Mouse (Mus musculus): ENCODE results near the gene Grik5. TPM values are rescaled to one million over a fixed set of nuclear protein-coding genes. Genes with fewer than 3 reads are reported as not detected.
"Not testable (repeated sequence)": the region's sequence is repeated elsewhere in the genome, so short reads cannot be mapped to it uniquely, and the experiment has no call there.

Gene Grik5
- polyA plus RNA-seq, 1 experiment from 2014 or later: 1.5 TPM

DNA sequence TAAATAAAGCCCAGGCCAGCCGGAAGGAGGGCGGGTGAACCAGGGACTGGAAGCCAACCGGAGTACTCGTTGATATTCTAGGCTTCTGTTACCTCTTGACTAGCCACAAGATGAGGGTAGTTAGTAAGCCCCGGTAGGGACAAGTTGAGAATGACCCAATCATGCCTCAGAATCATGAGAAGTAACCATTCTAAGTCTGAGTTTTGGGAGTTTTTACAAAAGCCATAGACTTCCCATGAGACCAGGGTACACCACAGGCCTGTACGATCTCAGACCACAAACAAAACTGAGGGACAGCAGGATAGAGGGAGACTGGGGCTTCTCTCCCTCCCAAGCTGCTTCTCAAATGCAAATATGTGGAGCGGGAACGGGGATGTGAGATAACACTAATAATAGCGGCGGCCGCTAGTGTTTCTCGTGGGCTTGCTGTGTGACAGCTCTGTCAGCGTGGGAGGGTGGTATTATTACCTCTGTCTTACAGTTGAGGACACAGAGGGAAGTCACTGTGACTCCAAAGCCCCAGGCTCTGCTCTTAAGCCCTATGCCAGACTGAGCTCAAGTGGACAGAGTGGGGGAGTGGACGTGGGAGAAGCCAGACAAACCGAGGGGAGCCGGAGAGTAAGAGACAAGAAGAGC, 22.7 kb downstream of the Grik5 start:
- Histone ChIP-seq H3K27ac (ENCODE audit: low read length) (no peak overlapping the region), H3K4me3 (ENCODE audit: low read length) (no peak overlapping the region), H3K9ac (ENCODE audit: low read depth, low read length) (no peak overlapping the region), H3K27me3 (replicated peaks; ENCODE audit: control insufficient read depth, insufficient read depth, low read length) (no peaks in the 10 kb centered on the region), H3K4me2 (ENCODE audit: low read depth, low read length) (no peak overlapping the region), H3K9me3 (ENCODE audit: control insufficient read depth, low read length) (no peaks in the 10 kb centered on the region), H3K4me1 (ENCODE audit: control insufficient read depth, insufficient read depth, low read length) (no peaks in the 10 kb centered on the region), H3K36me3 (ENCODE audit: control insufficient read depth, insufficient read depth, low read length) (no peaks in the 10 kb centered on the region; the same call in 1 of the 2 replicates)
- no peak for ATAC-seq
- 83% methylated on average over 16 of the region's 16 CpGs for WGBS

DNA sequence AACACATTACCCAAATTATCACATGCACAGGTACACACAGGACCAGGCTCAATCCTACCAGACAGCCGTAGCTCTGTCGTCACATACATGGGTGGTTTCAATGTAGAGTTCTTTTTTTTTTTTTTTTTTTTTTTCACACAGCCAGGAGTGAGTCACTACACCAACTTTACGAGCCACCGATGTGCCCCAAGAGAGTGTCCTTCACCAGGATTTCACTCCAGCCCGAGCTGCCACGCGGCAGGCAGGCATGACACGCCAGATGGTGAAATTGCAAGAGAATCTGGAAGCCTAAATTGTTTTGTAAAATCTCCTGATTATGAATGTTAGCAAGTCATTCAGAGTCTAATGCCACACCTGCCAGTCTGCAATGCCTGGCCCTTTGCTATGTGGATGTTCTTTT, 24.8 kb downstream of the Grik5 start:
- ATAC-seq: no peak
- no peak overlapping the region for H3K4me3 ChIP-seq (ENCODE audit: low read length)
- H3K27me3 ChIP-seq (replicated peaks; ENCODE audit: control insufficient read depth, insufficient read depth, low read length): no peaks in the 10 kb centered on the region
- no peak overlapping the region for H3K9ac ChIP-seq (ENCODE audit: low read depth, low read length)
- WGBS: 87% methylated on average over 8 of the region's 8 CpGs
- H3K4me1 ChIP-seq (ENCODE audit: control insufficient read depth, insufficient read depth, low read length): no peaks in the 10 kb centered on the region
- no peak overlapping the region for H3K4me2 ChIP-seq (ENCODE audit: low read depth, low read length)
- no peaks in the 10 kb centered on the region for H3K9me3 ChIP-seq (ENCODE audit: control insufficient read depth, low read length)
- peaks cover 8% of the 10 kb centered on the region; the same call in 1 of the 2 replicates for H3K36me3 ChIP-seq (ENCODE audit: control insufficient read depth, insufficient read depth, low read length)
- no peak overlapping the region for H3K27ac ChIP-seq (ENCODE audit: low read length)

- ATAC-seq; H3K9ac ChIP-seq (ENCODE audit: low read depth, low read length); H3K4me2 ChIP-seq (ENCODE audit: low read depth, low read length); H3K27me3 ChIP-seq (replicated peaks; ENCODE audit: control insufficient read depth, insufficient read depth, low read length); H3K36me3 ChIP-seq (ENCODE audit: control insufficient read depth, insufficient read depth, low read length); H3K4me3 ChIP-seq (ENCODE audit: low read length); H3K4me1 ChIP-seq (ENCODE audit: control insufficient read depth, insufficient read depth, low read length); H3K9me3 ChIP-seq (ENCODE audit: control insufficient read depth, low read length); H3K27ac ChIP-seq (ENCODE audit: low read length): not testable (repeated sequence)
- 85% methylated on average over 7 of the region's 7 CpGs for WGBS
Measured at GRCm38 (mm10) chr7:25044599-25044998, 27.5 kb downstream of the Grik5 start.

GRCm38 (mm10) chr7:25041921-25042320, 30.2 kb downstream of the Grik5 start:
- ATAC-seq: no peak
- Histone ChIP-seq H3K4me3 (ENCODE audit: low read length) (no peak overlapping the region), H3K9ac (ENCODE audit: low read depth, low read length) (no peak overlapping the region), H3K36me3 (ENCODE audit: control insufficient read depth, insufficient read depth, low read length) (peaks cover 8% of the 10 kb centered on the region; the same call in 1 of the 2 replicates), H3K9me3 (ENCODE audit: control insufficient read depth, low read length) (no peaks in the 10 kb centered on the region), H3K4me2 (ENCODE audit: low read depth, low read length) (no peak overlapping the region), H3K4me1 (ENCODE audit: control insufficient read depth, insufficient read depth, low read length) (no peaks in the 10 kb centered on the region), H3K27ac (ENCODE audit: low read length) (no peak overlapping the region), H3K27me3 (replicated peaks; ENCODE audit: control insufficient read depth, insufficient read depth, low read length) (no peaks in the 10 kb centered on the region)
- WGBS: 92% methylated on average over 12 of the region's 12 CpGs

GRCm38 (mm10) chr7:25035916-25036315, 36.2 kb downstream of the Grik5 start:
- no peaks in the 10 kb centered on the region for H3K4me1 ChIP-seq (ENCODE audit: control insufficient read depth, insufficient read depth, low read length)
- no peak overlapping the region for H3K4me2 ChIP-seq (ENCODE audit: low read depth, low read length)
- no peak overlapping the region for H3K27ac ChIP-seq (ENCODE audit: low read length)
- no peak overlapping the region for H3K9ac ChIP-seq (ENCODE audit: low read depth, low read length)
- 56% methylated on average over 7 of the region's 7 CpGs for WGBS
- no peak overlapping the region for H3K4me3 ChIP-seq (ENCODE audit: low read length)
- H3K27me3 ChIP-seq (replicated peaks; ENCODE audit: control insufficient read depth, insufficient read depth, low read length): no peaks in the 10 kb centered on the region
- no peaks in the 10 kb centered on the region for H3K9me3 ChIP-seq (ENCODE audit: control insufficient read depth, low read length)
- ATAC-seq: no peak
- H3K36me3 ChIP-seq (ENCODE audit: control insufficient read depth, insufficient read depth, low read length): 0 out of 2 replicates have a peak, but pooled peaks cover 3% of the 10 kb centered on the region

DNA sequence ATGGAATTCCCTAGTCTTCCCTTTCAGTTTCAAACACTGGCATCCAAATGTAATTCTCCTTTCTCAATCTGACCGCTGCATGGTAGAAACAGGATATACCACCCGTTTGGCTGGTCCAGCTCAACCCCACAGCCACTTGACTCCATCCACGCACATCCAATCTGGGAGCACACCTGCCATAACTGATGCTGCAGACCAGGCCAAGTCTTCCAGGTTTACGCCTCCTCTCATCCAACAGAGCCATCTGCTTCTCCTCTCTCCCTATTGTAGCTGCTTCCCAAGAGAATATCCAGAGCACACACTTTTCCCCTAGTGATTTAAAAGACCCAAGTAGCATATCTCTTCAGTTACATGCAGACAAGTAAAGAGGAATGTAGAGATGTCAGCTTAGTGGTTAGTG, 37.4 kb downstream of the Grik5 start:
- H3K9me3 ChIP-seq (ENCODE audit: control insufficient read depth, low read length): no peaks in the 10 kb centered on the region
- no peak overlapping the region for H3K27ac ChIP-seq (ENCODE audit: low read length)
- no peak overlapping the region for H3K4me3 ChIP-seq (ENCODE audit: low read length)
- no peaks in the 10 kb centered on the region for H3K27me3 ChIP-seq (replicated peaks; ENCODE audit: control insufficient read depth, insufficient read depth, low read length)
- ATAC-seq: no peak
- H3K9ac ChIP-seq (ENCODE audit: low read depth, low read length): no peak overlapping the region
- no peak overlapping the region for H3K4me2 ChIP-seq (ENCODE audit: low read depth, low read length)
- no peaks in the 10 kb centered on the region for H3K4me1 ChIP-seq (ENCODE audit: control insufficient read depth, insufficient read depth, low read length)
- WGBS: 90% methylated on average over 4 of the region's 4 CpGs
- 0 out of 2 replicates have a peak, but pooled peaks cover 3% of the 10 kb centered on the region for H3K36me3 ChIP-seq (ENCODE audit: control insufficient read depth, insufficient read depth, low read length)

DNA sequence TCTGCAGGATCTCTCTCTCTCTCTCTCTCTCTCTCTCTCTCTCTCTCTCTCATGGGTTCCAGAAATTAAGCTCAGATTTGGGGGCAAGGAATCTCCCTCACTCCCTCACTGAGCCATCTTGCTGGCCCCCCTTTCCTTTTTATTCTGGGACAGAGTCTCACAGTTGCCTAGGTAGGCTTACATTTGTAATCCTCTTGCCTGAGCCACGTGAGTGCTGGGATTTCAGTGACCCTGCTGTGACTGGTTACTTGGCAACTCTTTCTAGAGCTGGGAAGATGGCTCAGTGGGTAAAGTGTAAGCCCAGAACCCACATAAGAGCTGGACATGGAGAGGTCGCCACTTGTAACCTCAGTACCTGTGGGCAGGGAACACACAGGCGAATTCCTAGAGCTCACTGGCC, 40.6 kb downstream of the Grik5 start:
- no peak overlapping the region for H3K4me3 ChIP-seq (ENCODE audit: low read length)
- no peak overlapping the region for H3K4me2 ChIP-seq (ENCODE audit: low read depth, low read length)
- H3K27me3 ChIP-seq (replicated peaks; ENCODE audit: control insufficient read depth, insufficient read depth, low read length): no peaks in the 10 kb centered on the region
- ATAC-seq: no peak
- no peaks in the 10 kb centered on the region for H3K9me3 ChIP-seq (ENCODE audit: control insufficient read depth, low read length)
- no peak overlapping the region for H3K9ac ChIP-seq (ENCODE audit: low read depth, low read length)
- 74% methylated on average over 3 of the region's 3 CpGs for WGBS
- H3K36me3 ChIP-seq (ENCODE audit: control insufficient read depth, insufficient read depth, low read length): 0 out of 2 replicates have a peak, but pooled peaks cover 3% of the 10 kb centered on the region
- H3K4me1 ChIP-seq (ENCODE audit: control insufficient read depth, insufficient read depth, low read length): no peaks in the 10 kb centered on the region
- no peak overlapping the region for H3K27ac ChIP-seq (ENCODE audit: low read length)

DNA sequence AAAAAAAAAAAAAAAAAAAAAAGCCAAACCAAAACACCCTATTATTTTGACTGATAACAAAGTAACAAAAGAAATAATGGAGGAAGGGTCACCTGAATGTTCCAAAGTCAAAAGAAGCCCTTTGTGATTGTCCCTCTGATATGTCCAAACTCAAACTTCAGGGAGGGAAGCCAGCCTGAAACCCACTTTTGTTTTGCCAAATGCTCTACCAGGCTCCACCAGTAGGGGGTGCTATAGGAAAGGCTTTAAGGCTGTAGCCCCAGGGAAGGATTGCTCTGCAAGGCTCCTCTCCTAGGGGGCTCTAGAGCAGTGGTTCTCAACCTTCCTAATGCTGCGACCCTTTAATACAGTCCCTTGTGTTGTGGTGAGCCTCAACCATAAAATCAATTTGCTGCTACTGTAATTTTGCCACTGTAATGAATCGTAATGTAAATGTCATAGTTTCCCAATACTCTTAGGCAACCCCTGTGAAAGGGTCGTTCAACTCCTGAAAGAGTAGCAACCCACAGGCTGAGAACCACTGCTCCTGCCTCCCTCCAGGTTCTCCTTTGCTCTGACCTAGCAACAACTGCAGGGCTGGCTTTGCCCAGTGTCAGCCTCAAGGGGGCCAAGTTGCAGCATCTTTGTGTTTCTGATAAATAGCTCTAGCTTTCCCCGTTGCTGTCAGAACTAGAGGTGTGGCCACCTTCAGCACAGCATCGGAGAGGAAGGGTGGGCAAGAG, 42.0 kb downstream of the Grik5 start:
- H3K4me1 ChIP-seq (ENCODE audit: control insufficient read depth, insufficient read depth, low read length): no peaks in the 10 kb centered on the region
- ATAC-seq: no peak

DNA sequence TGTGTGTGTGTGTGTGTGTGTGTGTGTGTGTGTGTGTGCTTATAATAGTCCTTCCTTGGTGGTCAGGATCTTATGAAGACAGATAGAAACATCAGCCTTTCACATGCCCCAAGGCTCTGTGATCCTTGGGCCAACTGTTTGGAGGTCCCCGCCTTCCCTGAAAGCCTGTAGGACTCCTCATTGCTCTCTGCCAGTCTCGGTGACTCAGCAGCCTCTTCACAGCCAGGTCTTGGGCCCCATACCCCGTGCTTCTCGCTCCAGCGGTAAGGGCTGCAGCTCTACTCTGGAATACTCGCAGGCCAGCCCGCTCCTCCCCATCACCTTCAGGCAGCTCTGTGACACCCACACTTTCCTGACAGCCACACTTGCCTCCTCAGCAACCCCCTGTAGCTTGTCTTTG, 45.7 kb downstream of the Grik5 start:
- Histone ChIP-seq H3K4me1 (ENCODE audit: control insufficient read depth, insufficient read depth, low read length) (no peaks in the 10 kb centered on the region), H3K4me3 (ENCODE audit: low read length) (no peak overlapping the region), H3K36me3 (ENCODE audit: control insufficient read depth, insufficient read depth, low read length) (peaks cover 3% of the 10 kb centered on the region; the same call in 1 of the 2 replicates), H3K9ac (ENCODE audit: low read depth, low read length) (no peak overlapping the region), H3K4me2 (ENCODE audit: low read depth, low read length) (no peak overlapping the region), H3K27ac (ENCODE audit: low read length) (no peak overlapping the region), H3K9me3 (ENCODE audit: control insufficient read depth, low read length) (no peaks in the 10 kb centered on the region), H3K27me3 (replicated peaks; ENCODE audit: control insufficient read depth, insufficient read depth, low read length) (no peaks in the 10 kb centered on the region)
- WGBS: 74% methylated on average over 7 of the region's 7 CpGs
- ATAC-seq: no peak

More for the DNA sequence above, 42.0 kb downstream of the Grik5 start:
- H3K27ac ChIP-seq (ENCODE audit: low read length): no peak overlapping the region
- WGBS: 45% methylated on average over 5 of the region's 5 CpGs
- no peak overlapping the region for H3K4me3 ChIP-seq (ENCODE audit: low read length)
- H3K9ac ChIP-seq (ENCODE audit: low read depth, low read length): no peak overlapping the region
- H3K27me3 ChIP-seq (replicated peaks; ENCODE audit: control insufficient read depth, insufficient read depth, low read length): no peaks in the 10 kb centered on the region
- no peak overlapping the region for H3K4me2 ChIP-seq (ENCODE audit: low read depth, low read length)
- H3K36me3 ChIP-seq (ENCODE audit: control insufficient read depth, insufficient read depth, low read length): no peaks in the 10 kb centered on the region
- no peaks in the 10 kb centered on the region for H3K9me3 ChIP-seq (ENCODE audit: control insufficient read depth, low read length)
